Comparison of ENCODE assay signal across 9 mouse cellular contexts in the genomic region with DNA sequence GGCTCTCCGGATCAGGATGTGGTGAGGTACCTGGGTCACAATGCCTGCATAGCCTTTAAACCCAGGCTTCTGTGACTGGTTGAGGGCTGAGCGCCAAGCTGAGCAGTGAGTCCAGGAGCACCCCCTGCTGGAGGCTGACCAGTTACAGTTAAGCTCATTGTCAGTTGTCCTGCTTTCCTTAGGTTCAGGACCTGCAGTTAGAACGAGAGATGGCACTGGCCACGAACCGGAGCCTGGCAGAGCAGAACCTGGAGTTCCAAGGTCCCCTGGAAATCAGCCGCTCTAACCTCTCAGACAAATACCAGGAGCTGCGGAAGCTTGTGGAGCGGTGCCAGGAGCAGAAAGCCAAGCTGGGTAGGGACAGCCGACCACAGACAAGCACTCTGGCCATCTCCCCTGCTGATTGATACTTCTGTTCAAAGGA. TPM values are rescaled to one million over a fixed set of nuclear protein-coding genes. Genes with fewer than 3 reads are reported as not detected.
DNase-seq lines count a peak whose midpoint lies in the region; ATAC-seq and TF ChIP-seq lines count a peak whose summit lies in the region.
"Had no signal": no experiment of that assay in that cellular context is flagged by ENCODE, and none has a peak within 500 bp of the region (broad histone marks: within the 10 kb centered on the region; RNA-seq: fewer than 3 reads in every experiment).

No protein-coding gene starts in this region.

- no peaks in the 10 kb centered on the region for H3K9me3 ChIP-seq in forebrain, embryonic 13.5 days (replicated peaks)
- H3K9me3 ChIP-seq in liver, postnatal 0 days (ENCODE audit: low read length), result no peaks in the 10 kb centered on the region

- H3K36me3 ChIP-seq in forebrain, embryonic 13.5 days (ENCODE audit: poor library complexity, severe bottlenecking), result peaks cover 65% of the 10 kb centered on the region
- peaks cover 45% of the 10 kb centered on the region for H3K36me3 ChIP-seq in liver, postnatal 0 days (replicated peaks; ENCODE audit: insufficient read depth, low read length)

- H3K9ac ChIP-seq in forebrain, embryonic 13.5 days, result 0 out of 2 replicates have a peak overlapping the region, but pooled peaks have one; percentile 6
- H3K9ac ChIP-seq in liver, postnatal 0 days (replicated peaks), result no peak overlapping the region

- peak; percentile 56 for DNase-seq in ES-CJ7 (ENCODE audit: low read depth, low spot score)
- DNase-seq in cerebellum, adult 11 months, result peak; percentile 87
- peak; percentile 77 to 83 for DNase-seq in heart, postnatal 10 days
- peak; percentile 72 to 87 for DNase-seq in kidney, postnatal 36 days
- DNase-seq in liver, postnatal 0 days, result peak; percentile 68
- peak; percentile 64 for DNase-seq in thymus, postnatal 25 days

- intact Hi-C loops in heart, postnatal 10 days (cut with DNase I), result loop anchor here (5.0 kb wide), 1 partner anchor 267 kb away; no protein-coding TSS in a partner anchor

- TF ChIP-seq EP300 in liver, postnatal 0 days (IDR thresholded peaks at IDR 0.05; ENCODE audit: low read depth), result no peak

- H3K27me3 ChIP-seq in forebrain, embryonic 13.5 days, result no peaks in the 10 kb centered on the region
- no peaks in the 10 kb centered on the region for H3K27me3 ChIP-seq in liver, postnatal 0 days (ENCODE audit: insufficient read depth, low read length)

- TF ChIP-seq CTCF in liver, postnatal 0 days (IDR thresholded peaks at IDR 0.05; ENCODE audit: low read depth), result peak; percentile 75

- peak overlapping the region; percentile 97 for H3K27ac ChIP-seq in forebrain, embryonic 13.5 days
- no peak overlapping the region for H3K27ac ChIP-seq in liver, postnatal 0 days (ENCODE audit: low read depth)

- peaks cover 34% of the 10 kb centered on the region for H3K4me1 ChIP-seq in forebrain, embryonic 13.5 days
- H3K4me1 ChIP-seq in liver, postnatal 0 days (ENCODE audit: insufficient read depth), result peaks cover 9% of the 10 kb centered on the region

- peak; percentile 62 for ATAC-seq in forebrain, embryonic 13.5 days
- ATAC-seq in liver, postnatal 0 days, result peak; percentile 38
- peak; percentile 23; the same call in 1 of the 2 replicates for ATAC-seq in neutrophil, adult 5-6 weeks (ENCODE audit: extremely low read depth, insufficient number of reproducible peaks, low FRiP score, poor library complexity, severe bottlenecking)

- H3K4me2 ChIP-seq in forebrain, embryonic 13.5 days, result peak overlapping the region; percentile 35
- no peak overlapping the region for H3K4me2 ChIP-seq in liver, postnatal 0 days (ENCODE audit: low read depth, low read length)

- whole genome bisulfite sequencing in forebrain, embryonic 13.5 days, result 55% methylated on average over 9 of the region's 9 CpGs
- 75% methylated on average over 9 of the region's 9 CpGs for WGBS in liver, postnatal 0 days (ENCODE audit: insufficient replicate concordance)

- no peak overlapping the region for H3K4me3 ChIP-seq in forebrain, embryonic 13.5 days
- no peak overlapping the region for H3K4me3 ChIP-seq in liver, postnatal 0 days (ENCODE audit: low read depth, low read length)
- H3K4me3 ChIP-seq: erythroblast, embryonic 14.5 days had no signal

RNA-seq across cellular contexts. Expression of a gene that starts 21.6 kb away (rescaled TPM):
- polyA plus RNA-seq in forebrain, embryonic 13.5 days (2015; fragmentation: Nextera tagmentation; extraction: Ambion mirVana), result 32.1 and 33.3 TPM in 2 replicates
- 10 to 100 TPM; 23.3 to 27.1 TPM for total RNA-seq in heart, postnatal 10 days (2021)
- 8.2 and 9.4 TPM in 2 replicates for polyA plus RNA-seq in liver, postnatal 0 days (2015; fragmentation: Nextera tagmentation; extraction: Ambion mirVana)
- 21.0 and 25.6 TPM in 2 replicates for total RNA-seq in neutrophil, adult 5-6 weeks (2017)

RNA-seq across cellular contexts. Expression of a gene that starts 28.7 kb away (rescaled TPM):
- polyA plus RNA-seq in forebrain, embryonic 13.5 days (2015; fragmentation: Nextera tagmentation; extraction: Ambion mirVana), result 0.26 TPM in 1 of 2 replicates, not detected in the other
- 1 to 10 TPM in 1 of 2 experiments, under 1 TPM in 1; 0.87 to 1.1 TPM for total RNA-seq in heart, postnatal 10 days (2021)
- polyA plus RNA-seq in liver, postnatal 0 days (2015; fragmentation: Nextera tagmentation; extraction: Ambion mirVana), result 0.16 and 0.17 TPM in 2 replicates
- 16.7 and 18.7 TPM in 2 replicates for total RNA-seq in neutrophil, adult 5-6 weeks (2017)
- polyA plus RNA-seq: erythroblast, embryonic 14.5 days had no signal

RNA-seq across cellular contexts. Expression of a gene that starts 32.2 kb away (rescaled TPM):
- polyA plus RNA-seq in forebrain, embryonic 13.5 days (2015; fragmentation: Nextera tagmentation; extraction: Ambion mirVana), result not detected in 2 replicates
- not detected for total RNA-seq in heart, postnatal 10 days (2021)
- 0.07 TPM in 1 of 2 replicates, not detected in the other for polyA plus RNA-seq in liver, postnatal 0 days (2015; fragmentation: Nextera tagmentation; extraction: Ambion mirVana)
- not detected in 2 replicates for total RNA-seq in neutrophil, adult 5-6 weeks (2017)
- polyA plus RNA-seq: erythroblast, embryonic 14.5 days had no signal
